Mouse (Mus musculus) naive thymus-derived CD4-positive, alpha-beta T cell, adult 2 months (primary cell): ENCODE results near the gene Pnma3.
"Not testable (repeated sequence)": the region's sequence is repeated elsewhere in the genome, so short reads cannot be mapped to it uniquely, and the experiment has no call there.

Experiments
- DNase-seq: peaks from one replicate; pipeline ENCODE4 v3.0.0-alpha.2; 2011; ENCODE audit warnings: low read depth

Gene Pnma3

DNA sequence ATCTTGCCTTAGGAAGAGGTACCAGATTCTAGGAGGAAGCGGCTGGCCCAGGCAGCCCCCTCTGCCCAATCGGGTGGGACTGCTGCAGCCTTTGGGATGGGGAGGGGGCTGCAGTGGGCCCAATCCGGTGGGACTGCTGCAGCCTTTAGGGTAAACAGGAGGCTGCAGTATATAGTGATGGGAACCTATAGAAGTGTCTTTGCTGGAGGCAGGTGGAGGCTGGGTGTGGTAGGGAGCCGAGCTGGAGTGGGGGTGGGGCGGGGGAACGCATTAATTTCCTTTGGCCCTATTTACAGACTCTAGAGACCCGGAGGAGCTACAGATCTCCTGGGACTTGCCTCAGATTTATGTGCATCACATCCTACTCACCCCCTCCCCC, at the start of gene Pnma3:
TSS of gene Pnma3 (plus strand) at position 373 of the 379 bp plus-strand sequence.
- no peak for DNase-seq

DNA sequence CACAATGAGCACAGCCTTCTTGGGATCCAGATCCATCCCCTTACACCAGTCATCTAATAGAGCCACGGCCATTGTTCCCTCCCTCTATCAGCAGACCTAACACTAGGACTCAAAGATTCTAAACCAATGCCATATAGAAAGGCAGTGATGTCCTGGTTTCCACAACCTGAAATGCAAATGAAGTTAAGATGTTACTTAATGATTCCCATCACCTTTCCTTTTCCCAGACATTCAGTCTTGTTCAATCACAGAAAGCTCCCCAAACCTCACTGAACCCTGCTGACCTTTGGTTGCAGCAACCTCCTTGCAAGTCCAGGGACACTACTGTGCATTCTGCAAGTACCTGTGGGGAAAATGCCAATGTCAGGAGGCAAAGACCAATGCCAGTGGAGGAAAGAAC, 27.6 kb upstream of the Pnma3 start, which contains the start of gene Pnma5:
TSS of gene Pnma5 (minus strand) at position 101 of the 400 bp plus-strand sequence.
- no peak for DNase-seq

DNA sequence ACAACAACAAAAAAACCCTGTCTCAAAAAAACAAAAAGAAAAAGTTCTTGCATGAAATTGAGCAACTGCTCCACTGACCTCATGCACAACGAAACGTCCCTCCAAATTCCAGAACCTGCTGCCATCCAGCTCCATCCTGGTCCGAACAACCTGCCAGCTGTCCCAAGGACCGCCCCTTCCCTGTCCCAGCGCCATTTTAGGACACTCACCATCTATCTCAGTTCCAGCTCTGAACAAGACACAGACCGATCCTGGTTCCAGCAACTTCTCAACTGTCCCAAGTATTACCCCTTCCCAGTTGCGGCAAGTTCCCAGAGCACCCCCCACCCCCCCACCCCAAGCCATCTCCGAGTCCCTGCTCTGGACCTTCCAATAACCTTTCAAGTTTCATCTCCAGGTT, 25.8 kb upstream of the Pnma3 start:
- no peak for DNase-seq

DNA sequence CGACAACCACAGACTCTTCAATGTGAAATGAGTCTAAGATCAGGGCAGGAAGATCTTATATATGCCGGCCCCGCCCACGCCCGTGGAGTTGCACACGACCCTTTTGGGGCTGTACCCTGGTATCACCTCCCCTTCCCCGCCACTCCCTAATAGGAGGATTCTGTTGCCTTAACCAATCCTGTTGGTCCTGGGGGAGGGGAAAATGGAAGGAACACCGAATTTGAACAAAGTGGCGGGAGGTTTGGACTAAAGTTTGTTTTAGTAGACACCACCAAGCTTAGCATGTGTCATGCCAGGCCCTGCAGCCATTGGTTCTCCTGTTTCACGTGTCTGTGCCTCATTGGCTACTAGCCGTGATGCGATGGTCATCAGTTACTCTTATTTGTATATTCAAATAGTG, 24.9 kb upstream of the Pnma3 start:
- DNase-seq, result no peak

DNA sequence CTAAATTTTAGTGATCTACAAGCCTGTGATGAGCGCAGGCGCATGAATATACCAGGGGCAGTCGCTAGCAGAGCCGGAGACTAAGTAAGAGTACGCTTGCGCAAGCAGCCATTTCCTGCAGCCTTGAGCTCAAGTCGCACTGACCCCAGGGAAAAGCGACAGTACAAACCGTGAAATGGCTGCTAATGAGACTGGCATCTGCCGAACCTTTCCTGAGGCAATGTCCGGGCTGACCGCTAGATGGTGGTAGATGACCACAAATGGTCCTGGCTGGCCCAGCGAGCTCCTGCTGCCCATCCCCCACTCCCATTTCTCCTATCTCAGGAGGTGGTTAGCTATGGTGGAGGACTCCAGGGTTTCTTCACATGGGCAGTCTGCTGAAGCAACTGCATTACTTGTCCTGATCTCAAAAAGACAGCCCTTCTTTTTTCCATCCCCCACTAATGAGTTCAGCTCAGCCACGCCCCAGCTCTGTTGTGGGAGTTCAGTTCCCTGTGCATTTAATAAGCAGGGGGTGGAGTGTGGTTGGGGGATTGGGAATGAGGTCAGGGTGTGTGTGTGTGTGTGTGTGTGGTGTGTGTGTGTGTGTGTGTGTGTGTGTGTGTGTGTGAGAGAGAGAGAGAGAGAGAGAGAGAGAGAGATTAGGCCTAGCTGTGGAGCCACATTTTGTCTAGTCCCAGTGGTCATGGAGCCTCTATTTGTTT, 10.6 kb upstream of the Pnma3 start:
- DNase-seq, result peak; percentile 91

DNA sequence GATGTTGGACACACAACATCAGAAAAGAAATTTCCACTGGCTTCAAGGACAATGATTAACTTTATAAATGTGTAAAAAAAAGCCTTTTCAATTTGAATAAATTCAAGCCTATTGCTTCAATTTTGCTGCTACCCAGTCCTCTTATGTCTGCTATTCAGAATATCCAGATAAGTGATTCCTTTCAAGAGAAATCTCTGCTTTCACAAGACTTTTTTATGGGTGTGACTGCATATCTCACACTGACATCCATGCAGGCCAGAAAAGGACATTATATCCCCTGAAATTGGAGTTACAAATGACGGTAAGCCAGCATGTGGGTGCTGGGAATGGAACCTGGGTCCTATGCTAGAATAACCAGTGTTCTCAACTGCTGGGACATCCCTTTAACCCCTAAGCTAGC, 3.1 kb upstream of the Pnma3 start:
- DNase-seq, result no peak

DNA sequence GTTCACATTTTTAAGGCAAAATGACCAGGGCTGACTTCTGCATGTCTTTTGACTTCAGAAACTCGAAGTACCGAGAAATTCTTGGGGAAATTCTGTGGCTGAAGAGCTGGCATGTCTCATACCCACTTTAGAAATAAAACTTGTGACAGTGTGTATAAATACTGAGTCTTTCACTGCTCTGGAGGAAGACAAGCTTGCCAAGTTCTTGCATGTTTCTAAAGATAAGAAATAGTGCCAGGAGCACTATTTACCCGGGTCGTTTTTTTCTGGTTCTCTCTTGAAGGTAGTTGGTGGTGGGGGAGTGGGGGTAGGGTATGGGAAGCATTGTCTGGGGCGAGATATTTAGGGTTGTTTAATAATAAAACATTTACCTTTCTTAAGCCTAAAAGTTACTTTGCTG, 2.3 kb upstream of the Pnma3 start:
- no peak for DNase-seq

DNA sequence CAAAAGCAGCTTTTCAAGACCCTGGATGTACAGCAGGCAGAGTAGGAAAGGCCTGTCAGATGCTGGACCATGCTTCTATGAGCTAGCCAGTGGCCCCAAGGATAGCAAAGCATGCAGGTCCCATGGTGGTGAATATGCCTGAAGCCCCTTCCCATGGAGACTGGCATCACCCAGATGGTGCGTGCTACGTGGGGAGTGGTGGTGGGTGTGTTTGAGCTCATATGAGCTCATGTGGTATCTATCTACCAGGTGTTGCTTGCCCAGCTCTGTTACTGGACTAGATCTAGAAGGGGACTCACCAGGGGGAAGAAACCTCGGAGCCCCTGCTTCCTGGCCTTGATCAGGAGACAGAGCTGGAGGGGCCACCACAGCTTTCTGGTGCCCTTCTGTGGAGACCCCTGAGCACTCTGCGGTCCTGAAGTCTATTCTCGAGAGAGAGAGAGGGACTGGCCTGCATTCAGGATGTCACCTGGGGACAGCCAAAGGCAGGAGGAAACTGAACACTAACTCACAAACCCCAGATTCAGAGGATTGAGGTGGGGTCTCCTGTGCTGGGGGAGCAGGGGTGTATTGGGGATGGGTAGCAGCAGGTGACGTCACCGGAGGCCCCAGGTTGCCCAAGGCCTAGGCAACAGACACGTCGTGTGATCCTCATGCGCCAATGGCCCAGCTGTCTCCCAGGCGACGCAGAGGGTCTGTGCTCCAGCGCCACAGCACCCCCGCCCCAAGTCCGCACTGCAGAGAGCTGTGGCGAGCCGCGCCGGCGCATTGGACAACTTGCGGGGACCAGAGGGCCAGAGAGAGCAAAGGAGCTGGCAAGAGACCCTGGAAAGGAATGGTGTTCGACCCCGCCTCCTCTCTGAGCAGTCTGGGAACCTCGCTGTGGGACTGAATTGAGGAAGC, 824 bp upstream of the Pnma3 start:
- DNase-seq, result no peak

DNA sequence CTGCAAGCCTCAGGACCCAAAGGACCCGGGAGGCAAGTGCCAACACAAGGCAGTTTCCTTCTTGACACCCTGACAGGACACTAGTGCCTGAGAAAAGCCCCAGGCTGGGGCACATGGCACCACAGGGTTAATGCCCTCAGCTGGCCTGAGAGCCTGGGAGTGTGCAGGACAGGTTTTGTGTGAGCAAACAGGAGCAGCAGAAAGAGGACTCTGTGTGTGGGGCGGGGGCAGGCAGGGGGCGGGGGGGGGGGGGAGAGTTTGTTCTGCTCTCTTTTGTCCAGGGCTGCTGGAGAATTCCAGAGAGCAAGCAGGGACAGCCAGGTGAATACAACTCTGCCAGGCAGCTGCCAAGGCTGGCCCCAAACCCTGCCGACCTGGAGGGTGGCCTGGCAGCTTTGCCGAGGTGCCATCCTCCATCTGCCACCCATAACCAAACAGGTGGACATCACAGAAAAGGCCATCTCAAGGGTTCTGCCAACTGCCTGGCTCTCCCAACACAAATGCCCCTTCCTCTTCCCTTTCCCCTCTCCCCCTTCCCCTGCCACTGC, 2.3 kb downstream of the Pnma3 start:
- DNase-seq, result not testable (repeated sequence)

DNA sequence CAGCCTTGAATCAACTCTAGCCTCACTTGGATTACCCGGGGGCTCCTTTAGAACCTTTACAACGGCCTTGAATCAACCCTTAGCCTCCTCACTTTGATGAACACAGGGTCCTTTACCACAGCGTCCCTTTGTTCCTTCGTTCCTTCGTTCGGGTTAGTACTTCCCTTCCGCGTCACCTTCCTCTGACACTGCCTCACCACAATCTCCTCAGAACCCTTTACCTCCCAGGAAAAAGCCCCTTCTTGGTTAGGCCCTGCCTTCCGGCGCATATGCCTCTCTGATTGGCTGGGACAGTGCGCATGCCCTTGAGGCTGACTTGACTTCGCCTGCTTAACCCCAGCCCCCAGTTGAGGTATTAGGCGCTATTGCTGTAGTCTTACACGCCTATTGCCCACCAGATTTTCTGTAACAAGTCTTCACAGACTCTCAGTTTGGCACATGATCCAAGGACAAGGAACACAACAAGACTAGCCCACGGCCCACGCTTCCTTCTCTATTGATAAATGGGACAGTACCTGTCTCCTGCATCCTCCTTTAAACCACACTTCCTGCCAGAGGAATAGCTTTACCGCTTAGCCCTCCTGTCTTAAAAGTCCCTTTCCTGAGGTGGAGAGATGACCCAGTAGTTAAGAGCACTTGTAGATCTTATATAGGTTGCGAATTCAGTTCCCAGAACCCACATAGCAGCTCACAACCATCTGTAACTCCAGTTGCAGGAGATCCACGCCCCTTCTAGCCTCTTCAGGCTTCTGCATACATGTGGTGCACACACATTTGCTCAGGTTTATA, 17.9 kb downstream of the Pnma3 start, which contains the start of gene Xlr4a:
TSS of gene Xlr4a (minus strand) at position 212 of the 789 bp plus-strand sequence.
- peak; percentile 66 for DNase-seq

DNA sequence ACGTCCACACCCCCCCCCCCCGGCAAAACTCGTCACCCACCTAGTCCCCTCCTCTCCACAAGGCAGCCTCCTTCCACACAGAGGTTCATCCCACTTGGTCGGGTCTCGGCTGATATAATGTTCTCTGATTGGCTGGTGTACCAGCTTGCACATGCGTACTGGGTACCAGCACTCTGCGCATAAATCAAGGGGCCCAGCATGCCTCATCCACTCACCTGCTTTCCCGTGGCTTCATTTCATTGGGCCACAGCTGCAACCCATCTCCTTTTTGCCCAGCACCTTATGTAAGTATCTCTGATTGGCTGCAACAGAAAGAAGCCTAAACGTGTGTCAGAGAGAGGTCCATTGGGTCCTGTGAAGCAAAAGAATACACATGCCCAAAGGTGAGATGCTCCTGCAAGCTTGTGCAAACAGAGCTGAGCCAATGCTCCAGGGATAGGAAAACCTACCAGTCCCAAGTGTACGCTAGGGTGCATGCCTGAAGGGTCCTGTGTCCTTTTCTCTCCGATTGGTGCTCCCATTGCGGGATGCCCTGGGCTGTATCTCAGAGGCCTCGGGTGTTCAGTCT, 32.4 kb downstream of the Pnma3 start, which contains the start of gene Xlr3a:
TSS of gene Xlr3a (minus strand) at position 155 of the 568 bp plus-strand sequence.
- DNase-seq, result peak; percentile 1

DNA sequence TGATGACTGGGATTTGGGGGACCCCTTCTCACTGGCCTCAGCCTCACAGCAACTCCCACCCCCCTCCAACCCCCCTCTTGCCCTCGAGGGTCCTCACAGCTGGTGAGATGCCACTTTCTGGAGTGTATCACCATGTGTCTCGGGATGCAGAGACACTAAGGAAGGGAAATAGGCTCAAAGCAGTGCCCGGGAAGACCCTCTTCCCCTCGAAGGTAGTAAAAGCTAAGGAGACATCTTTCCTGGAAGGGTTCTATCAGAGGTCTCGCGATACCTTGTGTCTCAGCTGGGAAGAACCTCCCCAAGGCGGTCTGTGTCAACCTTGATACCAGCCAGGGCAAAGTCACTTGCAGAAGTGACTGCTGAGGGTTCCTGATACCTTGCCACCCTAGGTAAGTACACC, 52.2 kb downstream of the Pnma3 start, which contains the start of gene Gm14685:
TSS of gene Gm14685 (plus strand) at position 301 of the 400 bp plus-strand sequence.
- not testable (repeated sequence) for DNase-seq
